Mouse (Mus musculus) mouse trophoblast stem cell (cell line): ENCODE measurements at regions not wholly inside any gene's neighbourhood (a gene's known extent, or its start where the extent isn't known, plus 50 kb on each side); places are given as distances from the start of the nearest gene placed in this dataset.
"Not testable (repeated sequence)": the region's sequence is repeated elsewhere in the genome, so short reads cannot be mapped to it uniquely, and the experiment has no call there.

Experiments
- in situ Hi-C, 2 experiments: fragments of 300-500 bp; cut with MseI, MboI; formaldehyde crosslinking; loops; 2 replicates in 1 of 2; 3 replicates in 1 of 2; pipeline ENCODE4 v1.15.1; 2025

- in situ Hi-C loops: no loop called here
Observed at GRCm38 (mm10) chr15:37102035-37102555, 94.5 kb upstream of the Zfp706 start.

- in situ Hi-C loops: no loop called here
Observed at GRCm38 (mm10) chr15:37101419-37101818, 93.8 kb upstream of the Zfp706 start.

GRCm38 (mm10) chr15:37100767-37101288 is 93.3 kb upstream of the Zfp706 start:
- in situ Hi-C loops: no loop called here

- in situ Hi-C loops: no loop called here
Observed at GRCm38 (mm10) chr15:37099927-37100766, 92.6 kb upstream of the Zfp706 start.

- in situ Hi-C loops: no loop called here
Observed at GRCm38 (mm10) chr15:37099176-37099575, 91.6 kb upstream of the Zfp706 start.

- in situ Hi-C loops: no loop called here
Observed at GRCm38 (mm10) chr15:37097426-37097825, 89.9 kb upstream of the Zfp706 start.

GRCm38 (mm10) chr15:37091171-37091570 is 83.6 kb upstream of the Zfp706 start:
- in situ Hi-C loops: not testable (repeated sequence)

GRCm38 (mm10) chr15:37083726-37084125 is 76.2 kb upstream of the Zfp706 start:
- in situ Hi-C loops: no loop called here

- in situ Hi-C loops: no loop called here
Observed at GRCm38 (mm10) chr15:37081836-37082235, 74.3 kb upstream of the Zfp706 start.

- in situ Hi-C loops: no loop called here
Observed at GRCm38 (mm10) chr15:37080931-37081330, 73.4 kb upstream of the Zfp706 start.

- in situ Hi-C loops: no loop called here
Observed at GRCm38 (mm10) chr15:37080395-37080794, 72.8 kb upstream of the Zfp706 start.

GRCm38 (mm10) chr15:37074207-37074606 is 66.6 kb upstream of the Zfp706 start:
- in situ Hi-C loops: not testable (repeated sequence)

GRCm38 (mm10) chr15:37072202-37072862 is 64.8 kb upstream of the Zfp706 start:
- in situ Hi-C loops: no loop called here

- in situ Hi-C loops: no loop called here
Observed at GRCm38 (mm10) chr15:37070188-37070587, 62.6 kb upstream of the Zfp706 start.

- in situ Hi-C loops: no loop called here
Observed at GRCm38 (mm10) chr15:37067326-37067725, 59.8 kb upstream of the Zfp706 start.

GRCm38 (mm10) chr15:37065926-37066550 is 58.5 kb upstream of the Zfp706 start:
- in situ Hi-C loops: no loop called here

GRCm38 (mm10) chr15:37065408-37065807 is 57.8 kb upstream of the Zfp706 start:
- in situ Hi-C loops: no loop called here

GRCm38 (mm10) chr15:37063781-37064383 is 56.3 kb upstream of the Zfp706 start:
- in situ Hi-C loops: no loop called here

- in situ Hi-C loops: no loop called here
Observed at GRCm38 (mm10) chr15:37062585-37062984, 55.0 kb upstream of the Zfp706 start.

- in situ Hi-C loops: no loop called here
Observed at GRCm38 (mm10) chr15:37061501-37061900, 53.9 kb upstream of the Zfp706 start.

GRCm38 (mm10) chr15:37060831-37061230 is 53.3 kb upstream of the Zfp706 start:
- in situ Hi-C loops: no loop called here
